In the genomic region with DNA sequence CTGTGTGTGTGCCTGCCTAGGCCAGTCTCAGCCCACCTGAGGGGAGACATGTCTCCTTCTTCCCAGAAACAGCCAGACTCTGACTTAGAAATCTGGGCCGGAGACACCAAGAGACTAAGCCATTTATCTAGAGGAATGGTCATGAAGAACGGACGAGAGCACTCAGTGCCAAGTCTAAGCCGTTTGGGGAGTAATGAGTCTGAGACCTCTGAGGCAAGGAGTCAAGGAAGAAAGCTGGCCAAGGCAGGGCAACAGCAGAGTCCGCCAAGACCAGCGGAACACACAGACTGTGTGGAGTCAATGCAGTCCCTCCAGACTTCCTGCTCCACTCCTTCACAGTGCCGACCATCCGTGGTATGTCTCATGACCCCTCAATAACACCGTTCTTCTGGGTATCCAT, we compare ENCODE assay signal across 16 mouse cellular contexts.
DNase-seq lines count a peak whose midpoint lies in the region; ATAC-seq lines count a peak whose summit lies in the region.
"Had no signal": no experiment of that assay in that cellular context is flagged by ENCODE, and none has a peak within 500 bp of the region (broad histone marks: within the 10 kb centered on the region; RNA-seq: fewer than 3 reads in every experiment).

No protein-coding gene starts in this region.

- peak; percentile 34; the same call in 1 of the 2 replicates for ATAC-seq in heart, embryonic 12.5 days (ENCODE audit: insufficient number of reproducible peaks, low FRiP score)
- no peak for ATAC-seq in neural tube, embryonic 15.5 days (ENCODE audit: low FRiP score)
- ATAC-seq: midbrain, embryonic 16.5 days had no signal

- 80% methylated on average over 9 of the region's 9 CpGs for WGBS in heart, embryonic 12.5 days
- WGBS in neural tube, embryonic 15.5 days: 91% methylated on average over 9 of the region's 9 CpGs

- 0 out of 2 replicates have a peak, but pooled peaks cover 3% of the 10 kb centered on the region for H3K36me3 ChIP-seq in heart, embryonic 12.5 days
- no peaks in the 10 kb centered on the region for H3K36me3 ChIP-seq in neural tube, embryonic 15.5 days
- H3K36me3 ChIP-seq: hindbrain, embryonic 15.5 days; neural tube, embryonic 13.5 days had no signal

- no peak overlapping the region for H3K27ac ChIP-seq in heart, embryonic 12.5 days (ENCODE audit: poor library complexity, severe bottlenecking)
- no peak overlapping the region for H3K27ac ChIP-seq in neural tube, embryonic 15.5 days (replicated peaks)
- H3K27ac ChIP-seq: forebrain, embryonic 10.5 days; hindbrain, embryonic 15.5 days; limb, embryonic 12.5 days; neural tube, embryonic 13.5 days; stomach, postnatal 0 days had no signal

- H3K27me3 ChIP-seq in heart, embryonic 12.5 days (replicated peaks): no peaks in the 10 kb centered on the region
- no peaks in the 10 kb centered on the region for H3K27me3 ChIP-seq in neural tube, embryonic 15.5 days (replicated peaks)
- H3K27me3 ChIP-seq: hindbrain, embryonic 15.5 days; limb, embryonic 12.5 days; neural tube, embryonic 13.5 days had no signal

- H3K9me3 ChIP-seq in heart, embryonic 12.5 days (replicated peaks): no peaks in the 10 kb centered on the region
- no peaks in the 10 kb centered on the region for H3K9me3 ChIP-seq in neural tube, embryonic 15.5 days (replicated peaks)
- H3K9me3 ChIP-seq: hindbrain, embryonic 15.5 days had no signal

- no peak overlapping the region for H3K9ac ChIP-seq in heart, embryonic 12.5 days
- no peak overlapping the region for H3K9ac ChIP-seq in neural tube, embryonic 15.5 days (replicated peaks)
- H3K9ac ChIP-seq: hindbrain, embryonic 15.5 days; limb, embryonic 12.5 days; neural tube, embryonic 13.5 days had no signal

- peak; percentile 16 for DNase-seq in kidney, adult 9 months
- DNase-seq in kidney, adult 18-20 months: no peak
- peak; percentile 35 to 45 for DNase-seq in kidney, postnatal 4 days
- DNase-seq in skeletal muscle tissue, adult 2 months (ENCODE audit: low read depth, low spot score): peak; percentile 26
- DNase-seq in frontal cortex, postnatal 10 days (ENCODE audit: low spot score in 2 of 2): no peak
- DNase-seq: cerebellum, adult 2 months; embryo, embryonic 11 days; right cerebral cortex, postnatal 4 days had no signal

- H3K4me1 ChIP-seq in heart, embryonic 12.5 days (replicated peaks): peaks cover 24% of the 10 kb centered on the region
- peaks cover 8% of the 10 kb centered on the region for H3K4me1 ChIP-seq in neural tube, embryonic 15.5 days

- H3K4me3 ChIP-seq in heart, embryonic 12.5 days: no peak overlapping the region
- no peak overlapping the region for H3K4me3 ChIP-seq in neural tube, embryonic 15.5 days (replicated peaks)
- H3K4me3 ChIP-seq: forebrain, embryonic 10.5 days; hindbrain, embryonic 15.5 days; limb, embryonic 12.5 days; neural tube, embryonic 13.5 days had no signal

- no peak overlapping the region for H3K4me2 ChIP-seq in heart, embryonic 12.5 days
- no peak overlapping the region for H3K4me2 ChIP-seq in neural tube, embryonic 15.5 days
- H3K4me2 ChIP-seq: hindbrain, embryonic 15.5 days; limb, embryonic 12.5 days; neural tube, embryonic 13.5 days had no signal

Comparison
In these comparisons a context has a peak if more than half of its experiments do, and no peak if none do; other contexts are left out.
1. DNase-seq: peak in kidney, adult 9 months (single experiment), kidney, postnatal 4 days (2 of 2) and skeletal muscle tissue, adult 2 months (single experiment); none in kidney, adult 18-20 months (single experiment) and frontal cortex, postnatal 10 days (0 of 2).